Mouse (Mus musculus): Measurements from ENCODE around the gene Ccdc85c.

DNA sequence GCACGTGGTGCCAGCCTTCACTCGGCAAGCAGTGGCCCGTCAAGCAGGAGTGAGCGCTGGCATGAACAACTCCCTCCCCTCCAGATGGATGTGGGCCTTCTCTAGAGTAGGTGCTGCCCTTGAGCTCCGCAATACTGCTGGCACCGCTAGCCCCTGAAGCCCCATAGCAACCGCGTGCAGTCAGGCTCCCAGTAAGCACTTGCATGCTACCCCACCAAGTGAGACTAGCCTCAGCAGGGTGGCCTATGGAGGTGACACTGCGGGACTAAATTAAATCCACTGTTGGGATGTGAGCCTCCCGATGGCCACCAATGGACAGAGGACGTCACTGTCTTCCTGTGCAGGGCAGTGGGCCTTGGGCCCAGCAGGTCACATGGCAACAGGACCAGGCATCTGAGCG lies 54.6 kb downstream of the Ccdc85c start:
- no peak for TF ChIP-seq CTCF (IDR thresholded peaks at IDR 0.05; ENCODE audit: extremely low read depth, insufficient read depth, insufficient read length, insufficient replicate concordance)
- no peak for TF ChIP-seq POLR2A (IDR thresholded peaks at IDR 0.05; ENCODE audit: low read depth, low read length)
